Mouse (Mus musculus): Measurements from ENCODE around the gene Six6.

Six6 gene

DNA sequence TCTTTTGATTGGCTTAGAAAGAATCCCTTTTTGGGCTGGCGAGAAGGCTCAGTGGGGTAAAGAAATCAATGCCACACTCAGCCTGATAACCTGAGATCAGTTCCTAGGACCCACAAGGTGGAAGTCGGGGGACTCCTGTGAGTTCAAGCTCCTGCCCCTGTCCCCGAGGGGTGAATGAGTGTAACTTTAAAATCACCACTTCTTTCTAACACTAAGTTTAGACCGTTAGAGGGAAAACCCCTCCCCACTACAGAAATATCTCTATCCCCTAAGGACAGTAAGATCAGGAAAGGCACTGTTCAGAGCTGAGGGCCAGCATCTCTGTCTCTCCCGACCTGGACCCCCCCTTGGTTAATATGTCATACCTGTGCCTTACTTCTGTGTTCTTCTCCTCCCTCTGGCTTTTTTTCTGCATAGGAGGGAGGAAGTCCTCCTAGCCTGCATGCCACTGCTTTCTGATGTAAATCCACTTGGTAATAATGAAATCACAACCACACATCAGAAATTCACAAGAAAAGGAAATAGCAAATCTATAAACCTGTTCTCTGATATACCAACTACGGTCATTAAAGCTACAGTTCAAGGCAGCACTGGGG lies 18.2 kb downstream of the Six6 start:
- no peak for DNase-seq (ENCODE audit: low spot score)

DNA sequence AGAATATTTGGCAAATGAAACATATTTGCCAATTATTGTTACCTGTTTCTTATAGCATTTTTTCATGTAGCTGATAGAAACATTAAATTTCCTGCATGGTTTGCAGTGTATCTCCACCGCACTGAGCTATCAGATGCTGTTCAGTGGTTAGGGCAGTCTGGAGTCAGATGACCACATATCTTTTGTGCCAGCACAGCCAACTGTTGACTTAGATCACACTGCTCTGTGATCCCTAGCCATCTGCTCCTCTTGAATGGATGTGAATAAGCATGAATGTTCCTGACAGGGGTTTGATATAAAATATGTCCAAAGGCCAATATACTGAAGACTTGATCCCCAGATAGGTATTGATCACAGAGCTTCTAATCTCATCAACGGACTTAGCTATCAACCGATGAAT lies 18.8 kb downstream of the Six6 start:
- no peak for DNase-seq (ENCODE audit: low spot score)

DNA sequence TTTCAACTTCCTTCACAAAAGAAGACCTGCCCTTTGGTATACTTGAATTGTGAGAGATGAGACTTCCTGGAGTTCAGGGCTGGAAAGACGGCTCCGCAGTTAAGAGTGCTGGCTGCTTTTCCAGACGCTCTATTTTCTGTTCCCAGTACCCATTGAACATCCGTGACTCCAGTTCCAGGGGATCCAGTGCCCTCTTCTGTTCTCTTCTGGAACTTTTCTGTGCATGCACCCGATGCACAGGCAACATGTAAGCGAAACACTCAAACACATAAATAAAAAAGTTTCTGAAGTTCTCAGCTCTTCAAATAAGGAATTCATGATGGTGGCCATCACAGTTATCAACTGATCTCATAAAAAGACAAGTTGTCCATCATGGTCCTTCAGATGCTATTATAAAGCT lies 23.1 kb downstream of the Six6 start:
- DNase-seq (ENCODE audit: low spot score): no peak

DNA sequence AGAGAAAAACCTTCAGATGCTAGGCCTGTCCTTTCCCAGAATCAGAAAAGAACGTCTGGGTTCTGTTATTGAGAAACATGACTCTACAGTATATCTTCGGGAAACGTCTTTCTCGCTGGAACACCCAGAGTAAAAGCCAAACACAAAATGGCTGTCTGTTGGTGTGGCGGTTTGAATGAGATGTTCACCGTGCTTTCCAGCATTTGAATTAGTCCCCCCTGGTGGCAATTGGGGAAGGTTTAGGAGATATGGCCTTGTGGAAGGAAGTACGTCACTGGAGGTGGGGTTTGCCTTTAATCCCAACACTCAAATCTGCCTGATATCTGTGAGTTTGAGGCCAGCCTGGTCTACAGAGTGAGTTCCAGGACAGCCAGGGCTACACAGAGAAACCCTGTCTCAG lies 27.8 kb downstream of the Six6 start:
- DNase-seq (ENCODE audit: low spot score): no peak

DNA sequence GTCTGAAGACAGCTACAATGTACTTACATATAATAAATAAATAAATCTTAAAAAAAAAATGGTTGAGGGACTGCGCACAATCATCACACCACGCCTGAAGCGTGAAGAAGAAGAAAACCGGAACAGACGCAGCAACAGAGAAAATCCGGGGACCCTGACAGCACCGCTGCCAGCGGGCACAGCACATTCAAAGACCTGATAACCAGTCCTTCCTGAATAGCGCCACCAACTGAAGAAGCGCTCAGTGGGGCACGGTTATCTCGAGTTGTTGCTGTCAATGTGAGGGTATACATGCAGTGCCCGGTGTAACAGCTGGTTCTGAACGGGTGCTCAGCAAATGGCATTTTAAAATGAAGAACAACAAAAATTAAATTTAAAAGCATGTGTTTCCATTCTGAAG lies 30.9 kb downstream of the Six6 start:
- no peak for DNase-seq (ENCODE audit: low spot score)

DNA sequence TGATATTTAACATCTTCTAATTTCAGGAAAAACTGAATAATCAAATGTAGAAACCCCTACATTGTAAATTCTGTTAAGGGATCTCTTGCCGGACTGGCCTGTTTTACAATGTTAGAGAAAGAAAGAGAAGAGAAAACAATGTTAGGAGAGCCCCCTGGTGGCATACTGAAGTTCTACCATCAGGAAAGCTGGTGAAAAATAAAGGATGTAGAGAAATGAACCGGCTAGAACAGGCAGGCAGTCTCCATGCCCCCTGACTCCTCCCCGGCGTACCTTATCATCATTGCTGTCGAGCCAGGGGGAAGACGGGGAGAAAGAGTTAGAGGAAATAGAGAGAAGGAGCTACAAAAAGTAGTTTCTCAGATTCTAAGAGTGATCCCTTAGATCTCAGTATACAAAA lies 33.5 kb downstream of the Six6 start:
- peak; percentile 88 for DNase-seq (ENCODE audit: low spot score)

DNA sequence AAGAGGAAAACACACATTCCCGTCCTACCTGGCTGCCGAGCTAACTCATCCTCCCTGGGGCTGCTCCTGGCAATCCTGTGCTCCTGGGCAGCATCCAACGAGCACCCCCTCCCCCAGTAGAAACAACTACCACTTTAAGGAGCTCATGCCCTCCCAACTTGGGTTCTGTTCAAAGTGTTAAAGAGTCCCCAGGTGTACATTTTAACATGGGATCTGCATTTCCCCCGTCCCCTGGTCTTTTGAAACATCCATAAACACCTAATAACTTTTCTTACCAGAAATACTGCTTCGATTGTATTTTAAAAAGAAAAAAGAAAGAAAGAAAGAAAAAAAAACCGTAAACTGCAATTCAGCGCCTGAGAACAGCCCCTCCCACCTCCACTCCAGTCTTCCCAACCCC lies 36.5 kb downstream of the Six6 start:
- DNase-seq (ENCODE audit: low spot score): peak; percentile 5

DNA sequence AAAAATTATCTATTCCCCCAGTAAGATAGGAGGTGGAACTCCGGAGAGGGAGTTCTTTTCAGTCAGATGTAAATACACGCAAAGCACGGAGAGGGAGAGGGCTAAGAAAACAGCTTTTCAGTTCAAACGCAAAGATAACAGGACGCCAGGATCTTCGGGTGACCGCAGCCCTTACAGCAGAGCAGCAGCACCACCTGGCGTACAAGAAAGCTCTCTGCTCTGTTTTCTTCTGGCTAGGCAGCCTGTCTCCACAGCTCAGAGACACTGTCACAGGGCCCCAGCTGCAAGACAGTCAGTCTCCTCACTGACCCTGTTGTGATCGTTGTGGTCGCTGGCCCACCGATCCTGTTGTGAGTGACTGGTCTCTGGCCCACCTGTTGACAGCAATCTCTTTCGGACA lies 37.0 kb downstream of the Six6 start:
- peak; percentile 91 for DNase-seq (ENCODE audit: low spot score)

DNA sequence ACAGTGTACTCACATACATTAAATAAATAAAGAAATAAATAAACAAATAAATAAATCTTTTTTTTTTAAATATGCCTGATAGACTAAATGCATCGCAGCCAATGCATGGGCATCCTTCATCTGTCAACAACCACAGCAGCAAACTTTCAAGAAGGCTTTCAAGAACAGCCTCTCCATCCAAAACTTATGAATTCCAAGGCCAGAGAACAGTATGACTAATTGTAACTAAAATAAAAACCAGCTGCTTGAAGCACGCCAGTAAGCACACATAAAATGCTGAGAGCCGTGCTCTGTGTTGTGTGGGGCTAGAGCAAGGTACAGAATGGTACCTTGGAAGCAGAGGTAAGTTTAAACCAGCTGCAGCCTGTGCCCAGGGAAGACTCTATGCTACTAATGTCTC lies 38.2 kb downstream of the Six6 start:
- no peak for DNase-seq (ENCODE audit: low spot score)

DNA sequence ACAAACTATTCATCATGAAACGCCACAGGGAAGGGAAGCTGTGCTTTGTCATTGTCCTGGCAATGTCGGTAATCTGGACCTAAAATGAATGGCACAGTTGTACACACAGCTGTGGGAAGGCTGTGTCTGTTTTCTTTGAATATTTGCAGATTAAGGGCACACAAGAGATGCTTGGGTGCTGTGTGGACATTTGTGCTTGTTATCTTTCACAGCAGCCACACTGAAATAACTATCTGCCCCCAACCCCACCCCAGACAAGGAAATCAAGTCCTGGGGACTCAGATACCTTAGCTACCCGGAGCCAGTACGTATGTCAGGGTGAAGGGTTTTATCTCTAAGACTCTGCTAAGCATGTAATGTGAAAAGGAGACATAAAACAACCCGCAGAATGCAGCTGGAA lies 39.5 kb downstream of the Six6 start:
- DNase-seq (ENCODE audit: low spot score): no peak

DNA sequence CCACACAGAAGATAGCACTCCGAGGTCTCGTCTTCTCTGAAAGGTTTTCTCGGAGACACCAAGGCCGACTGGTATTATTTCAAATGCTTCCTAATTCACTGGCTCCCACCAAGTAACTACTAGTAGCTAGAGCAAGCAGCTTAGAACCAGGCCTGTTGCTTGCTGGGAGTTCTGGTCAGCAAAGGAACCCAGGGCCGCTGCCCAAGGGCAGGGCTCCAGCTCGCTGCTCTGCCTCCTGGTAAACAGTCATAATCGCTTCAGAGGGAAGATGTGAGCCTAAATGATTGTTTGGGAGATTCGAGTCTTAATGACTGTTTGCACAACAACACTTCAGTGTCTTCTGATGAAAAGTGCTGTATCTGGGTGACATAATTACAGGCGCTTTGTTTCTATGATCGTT lies 42.9 kb downstream of the Six6 start:
- no peak for DNase-seq (ENCODE audit: low spot score)

DNA sequence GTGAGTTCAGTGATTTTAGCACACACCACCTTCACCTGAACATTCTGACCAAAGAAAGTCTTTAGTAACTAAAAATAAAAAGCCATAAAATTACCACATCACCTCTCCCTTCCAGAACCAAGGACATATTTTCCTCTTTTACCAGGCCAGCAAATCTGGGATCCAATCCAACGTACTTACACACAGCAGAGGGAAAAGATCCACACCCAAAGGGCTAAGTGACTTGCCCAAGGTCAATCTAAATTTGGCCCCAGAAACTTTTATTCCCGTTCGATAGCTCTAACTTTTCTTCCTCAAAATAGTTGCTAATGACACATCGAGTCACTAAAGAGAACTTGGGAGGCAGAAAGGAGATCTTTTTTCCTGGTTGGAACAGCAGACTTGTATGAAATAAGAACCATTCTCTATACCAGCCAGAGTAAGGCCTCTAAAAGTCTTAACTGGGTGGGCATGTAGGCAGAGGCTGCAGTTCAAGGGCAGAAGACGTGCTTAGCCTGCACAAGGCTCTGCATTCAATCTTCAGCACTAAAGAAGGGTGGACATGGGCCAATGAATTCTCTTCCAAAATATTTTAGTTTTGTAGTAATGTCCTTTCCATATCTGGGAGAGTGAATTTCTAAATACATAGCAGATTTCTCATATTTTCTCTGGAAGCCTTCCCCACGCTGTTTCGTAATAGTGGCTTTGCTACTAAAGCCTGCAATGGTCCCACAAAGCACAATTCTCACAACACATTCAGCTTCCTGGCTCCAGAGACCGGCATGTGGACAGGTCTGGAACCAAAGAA lies 43.6 kb downstream of the Six6 start:
- no peak for DNase-seq (ENCODE audit: low spot score)

All from embryo, embryonic 10.5 days (tissue).